Mouse (Mus musculus) MEL-GATA-1-ER (cell line): ENCODE measurements at regions not wholly inside any gene's neighbourhood (a gene's known extent, or its start where the extent isn't known, plus 50 kb on each side); places are given as distances from the start of the nearest gene placed in this dataset.
A peak's percentile ranks its signal among the peaks of the same experiment; 100 is the strongest.

Experiments used
- DNase-seq: peaks from one replicate; pipeline ENCODE4 v3.0.0-alpha.2; 2012; ENCODE audit warnings: low read depth; ENCODE audit errors: extremely low read depth

DNA sequence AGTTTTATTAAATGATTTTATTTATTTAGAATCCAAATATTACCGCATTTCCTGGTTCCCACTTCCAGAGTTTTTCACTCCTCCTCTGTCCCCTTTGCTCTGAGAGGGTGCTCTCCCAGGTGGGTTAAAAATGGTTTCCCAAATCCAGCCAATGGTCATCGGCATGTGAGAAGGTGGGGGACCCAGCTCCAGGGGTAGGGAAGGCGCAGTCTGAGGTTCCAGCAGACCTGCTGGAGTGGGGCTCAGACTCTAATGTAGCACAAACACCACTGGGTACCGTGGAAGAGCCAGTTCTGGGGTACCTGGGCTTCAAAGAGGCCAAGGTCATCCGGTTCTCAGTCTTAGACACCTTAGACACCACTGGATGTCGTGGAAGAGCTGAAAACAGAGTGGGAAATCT is 875.6 kb downstream of the Fscb start:
- no peak for DNase-seq

- no peak for DNase-seq
Measured at GRCm38 (mm10) chr12:63554672-63555071, 919.8 kb downstream of the Fscb start.

- peak; percentile 38 for DNase-seq
Measured at GRCm38 (mm10) chr12:63552831-63553230, 921.7 kb downstream of the Fscb start.

DNA sequence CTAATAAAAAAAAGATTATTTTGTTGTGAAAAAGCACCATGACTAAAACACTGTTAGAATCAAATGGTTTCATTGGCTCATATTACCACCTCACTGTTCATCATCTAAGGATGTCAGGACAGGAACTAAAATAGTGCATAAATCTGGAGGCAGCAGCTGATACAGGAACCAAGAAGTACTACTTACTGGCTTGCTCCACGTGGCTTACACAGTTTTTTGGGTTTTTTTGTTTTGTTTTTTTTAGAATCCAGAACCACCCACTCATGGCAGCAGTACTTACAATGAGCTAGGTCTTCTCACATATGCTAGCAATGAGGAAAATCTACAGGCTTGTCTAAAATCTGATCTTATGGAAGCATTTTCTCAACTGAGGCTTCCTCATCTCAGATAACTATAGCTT is 940.4 kb downstream of the Fscb start:
- no peak for DNase-seq

DNA sequence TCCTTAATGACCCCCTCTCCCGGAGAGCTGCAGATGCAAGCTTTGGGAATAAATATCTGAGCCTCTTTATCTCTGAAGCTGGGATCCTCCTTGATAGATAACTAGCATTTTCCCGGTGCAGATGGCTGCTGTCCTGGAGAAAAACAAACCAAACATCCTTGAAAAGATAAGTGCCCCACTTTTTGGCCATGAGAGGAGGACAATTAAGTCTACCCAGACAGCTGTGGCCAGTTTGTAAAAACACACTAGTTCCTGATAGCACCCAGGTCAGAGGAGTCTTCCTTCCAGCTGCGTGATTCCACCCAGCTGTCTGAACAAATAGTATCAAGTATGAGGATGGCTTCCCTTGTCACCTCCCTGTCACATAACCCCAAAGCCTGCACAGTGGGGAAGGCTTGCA is 970.7 kb downstream of the Fscb start:
- no peak for DNase-seq

- no peak for DNase-seq
Measured at GRCm38 (mm10) chr12:63490405-63490804, 984.1 kb downstream of the Fscb start.

DNA sequence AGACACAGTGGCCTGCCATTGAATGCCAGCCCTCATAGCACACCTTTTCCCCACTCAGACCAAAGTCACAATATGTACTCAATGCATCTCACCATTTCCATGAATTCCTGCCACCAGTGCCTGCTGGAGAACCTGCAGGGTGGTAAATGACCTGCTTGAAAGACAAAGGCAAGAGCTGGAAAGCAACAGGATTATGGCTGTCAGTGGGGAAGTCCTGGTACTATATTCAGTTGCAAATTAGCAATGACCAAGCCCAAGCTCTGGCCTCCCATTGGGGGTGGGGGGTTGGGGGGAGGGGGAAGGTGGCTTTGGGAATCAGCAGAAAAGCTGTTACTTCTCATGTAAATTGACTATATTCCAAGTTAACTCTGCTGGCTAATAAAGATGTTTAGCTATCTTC is 990.4 kb downstream of the Fscb start:
- DNase-seq = no peak

GRCm38 (mm10) chr12:63468936-63469335 is 1005.6 kb downstream of the Fscb start:
- no peak for DNase-seq
